Mouse (Mus musculus): ENCODE measurements at regions not wholly inside any gene's neighbourhood (a gene's known extent, or its start where the extent isn't known, plus 50 kb on each side); places are given as distances from the start of the nearest gene placed in this dataset.

- H3K27me3 ChIP-seq (ENCODE audit: control insufficient read depth, insufficient read depth, low read length): no peaks in the 10 kb centered on the region
- no peak for TF ChIP-seq CTCF (IDR thresholded peaks at IDR 0.05; ENCODE audit: borderline replicate concordance, insufficient read depth, low read depth, low read length)
- no peak for TF ChIP-seq POLR2A (IDR thresholded peaks at IDR 0.05; ENCODE audit: borderline replicate concordance, insufficient read depth, low read length)
- no peak overlapping the region for H3K4me3 ChIP-seq (replicated peaks; ENCODE audit: insufficient read depth, low read depth, low read length)
- no peak for DNase-seq
- no peaks in the 10 kb centered on the region; the same call in 1 of the 2 replicates for H3K4me1 ChIP-seq (ENCODE audit: control insufficient read depth, insufficient read depth, low read length)
- H3K27ac ChIP-seq (ENCODE audit: insufficient read depth, low read length): no peak overlapping the region
- WGBS: 74% methylated on average over 8 of the region's 8 CpGs
Measured at GRCm38 (mm10) chr15:96031085-96031780, 240.6 kb downstream of the Ano6 start.

GRCm38 (mm10) chr15:96035273-96035672 is 244.6 kb downstream of the Ano6 start:
- DNase-seq: no peak
- H3K27me3 ChIP-seq (ENCODE audit: control insufficient read depth, insufficient read depth, low read length): no peaks in the 10 kb centered on the region
- WGBS: 57% methylated on average over 12 of the region's 12 CpGs
- no peak overlapping the region for H3K27ac ChIP-seq (ENCODE audit: insufficient read depth, low read length)
- TF ChIP-seq POLR2A (IDR thresholded peaks at IDR 0.05; ENCODE audit: borderline replicate concordance, insufficient read depth, low read length): no peak
- H3K4me3 ChIP-seq (replicated peaks; ENCODE audit: insufficient read depth, low read depth, low read length): no peak overlapping the region
- H3K4me1 ChIP-seq (ENCODE audit: control insufficient read depth, insufficient read depth, low read length): no peaks in the 10 kb centered on the region; the same call in 1 of the 2 replicates

DNA sequence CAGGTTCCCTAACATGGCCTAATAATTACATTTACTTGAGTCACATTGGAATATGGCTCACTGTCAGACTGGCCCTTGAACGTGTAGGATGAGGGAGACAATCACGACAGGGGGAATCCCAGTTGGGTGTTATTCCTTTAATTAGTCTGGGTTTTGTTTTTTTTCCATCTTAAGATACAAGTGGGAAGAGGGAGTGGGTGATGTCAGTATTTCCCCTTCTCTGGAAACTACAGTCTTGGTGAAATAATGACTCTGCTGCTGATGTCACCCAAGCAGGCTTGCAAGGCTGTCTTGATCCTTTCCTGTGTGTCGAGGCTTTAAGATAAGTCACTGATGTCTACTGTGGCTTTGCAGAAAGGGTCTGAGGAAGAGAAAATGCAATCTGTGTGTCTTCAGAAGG is 241.8 kb upstream of the Arid2 start:
- Histone ChIP-seq H3K4me3 (replicated peaks; ENCODE audit: insufficient read depth, low read depth, low read length) (no peak overlapping the region), H3K27me3 (ENCODE audit: control insufficient read depth, insufficient read depth, low read length) (no peaks in the 10 kb centered on the region), H3K4me1 (ENCODE audit: control insufficient read depth, insufficient read depth, low read length) (no peaks in the 10 kb centered on the region), H3K27ac (ENCODE audit: insufficient read depth, low read length) (no peak overlapping the region)
- TF ChIP-seq POLR2A (IDR thresholded peaks at IDR 0.05; ENCODE audit: borderline replicate concordance, insufficient read depth, low read length) (no peak), CTCF (IDR thresholded peaks at IDR 0.05; ENCODE audit: borderline replicate concordance, insufficient read depth, low read depth, low read length) (no peak)
- whole genome bisulfite sequencing: 84% methylated on average over 3 of the region's 3 CpGs
- no peak for DNase-seq

DNA sequence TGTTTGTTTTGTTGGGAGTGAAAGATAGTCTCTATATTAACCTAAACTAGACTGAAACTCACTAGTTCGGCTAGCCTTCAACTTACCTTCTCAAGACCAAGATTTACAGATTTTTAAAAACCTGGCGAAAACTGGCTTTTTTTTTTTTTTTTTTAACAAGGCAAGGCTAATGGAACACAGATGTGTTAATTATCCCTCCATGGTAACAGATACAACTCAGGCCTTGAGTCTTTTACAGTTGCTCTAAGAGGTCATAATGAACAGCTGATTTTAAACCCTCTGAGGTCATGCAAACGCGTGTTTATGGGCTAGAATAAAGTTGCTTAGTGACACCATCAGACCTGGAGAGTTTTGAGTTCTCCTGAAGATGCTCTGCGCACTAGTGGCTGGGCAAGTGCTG is 240.7 kb upstream of the Arid2 start:
- no peaks in the 10 kb centered on the region for H3K27me3 ChIP-seq (ENCODE audit: control insufficient read depth, insufficient read depth, low read length)
- 95% methylated on average over 5 of the region's 5 CpGs for WGBS
- no peak overlapping the region for H3K27ac ChIP-seq (ENCODE audit: insufficient read depth, low read length)
- TF ChIP-seq CTCF (IDR thresholded peaks at IDR 0.05; ENCODE audit: borderline replicate concordance, insufficient read depth, low read depth, low read length) (no peak), POLR2A (IDR thresholded peaks at IDR 0.05; ENCODE audit: borderline replicate concordance, insufficient read depth, low read length) (no peak)
- H3K4me3 ChIP-seq (replicated peaks; ENCODE audit: insufficient read depth, low read depth, low read length): no peak overlapping the region
- H3K4me1 ChIP-seq (ENCODE audit: control insufficient read depth, insufficient read depth, low read length): no peaks in the 10 kb centered on the region
- DNase-seq: no peak

DNA sequence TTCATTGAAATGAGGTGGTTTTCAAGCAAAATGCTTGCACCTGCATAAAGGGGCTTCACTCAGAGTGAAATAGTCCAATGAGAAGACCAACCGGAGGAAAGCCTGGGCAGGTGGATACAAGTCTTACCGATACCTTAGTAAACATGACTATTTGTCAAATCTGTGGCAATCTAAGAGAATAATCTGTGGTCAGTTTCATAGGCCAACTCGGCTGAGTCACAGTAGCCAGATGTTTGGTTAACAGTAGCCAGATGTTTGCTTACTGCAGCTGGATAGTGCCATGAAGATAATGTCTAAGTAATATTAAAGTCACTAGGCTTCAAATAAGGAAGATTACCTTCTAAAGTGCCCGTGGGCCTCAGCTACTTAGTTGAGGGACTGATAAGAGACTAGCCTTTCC is 236.9 kb upstream of the Arid2 start:
- Histone ChIP-seq H3K4me3 (replicated peaks; ENCODE audit: insufficient read depth, low read depth, low read length) (no peak overlapping the region), H3K4me1 (ENCODE audit: control insufficient read depth, insufficient read depth, low read length) (no peaks in the 10 kb centered on the region), H3K27ac (ENCODE audit: insufficient read depth, low read length) (no peak overlapping the region), H3K27me3 (ENCODE audit: control insufficient read depth, insufficient read depth, low read length) (no peaks in the 10 kb centered on the region)
- WGBS: 93% methylated on average over 4 of the region's 4 CpGs
- DNase-seq: no peak
- no peak for TF ChIP-seq CTCF (IDR thresholded peaks at IDR 0.05; ENCODE audit: borderline replicate concordance, insufficient read depth, low read depth, low read length)
- TF ChIP-seq POLR2A (IDR thresholded peaks at IDR 0.05; ENCODE audit: borderline replicate concordance, insufficient read depth, low read length): no peak

DNA sequence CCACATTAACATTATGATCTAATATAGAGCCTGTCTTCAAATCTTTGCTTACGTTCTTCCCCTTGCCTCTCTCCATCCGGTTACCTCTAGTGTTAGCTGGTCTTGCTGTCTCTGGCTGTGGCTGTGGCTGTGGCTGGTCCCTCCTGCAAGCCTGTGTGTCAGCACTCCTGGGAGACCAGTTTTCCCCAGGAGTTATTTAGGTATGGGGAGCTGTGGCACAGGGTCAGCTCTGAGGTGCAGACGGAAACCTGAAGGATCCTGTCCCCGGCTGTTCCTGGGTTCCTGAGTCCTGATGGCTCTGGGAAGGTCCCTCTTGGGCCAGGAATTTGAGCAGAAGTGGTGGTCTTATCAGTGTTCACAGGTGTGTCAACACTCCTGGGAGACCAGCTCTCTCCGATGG is 234.7 kb upstream of the Arid2 start:
- WGBS: 92% methylated on average over 5 of the region's 5 CpGs
- Histone ChIP-seq H3K27ac (ENCODE audit: insufficient read depth, low read length) (no peak overlapping the region), H3K4me3 (replicated peaks; ENCODE audit: insufficient read depth, low read depth, low read length) (no peak overlapping the region), H3K27me3 (ENCODE audit: control insufficient read depth, insufficient read depth, low read length) (no peaks in the 10 kb centered on the region), H3K4me1 (ENCODE audit: control insufficient read depth, insufficient read depth, low read length) (no peaks in the 10 kb centered on the region)
- no peak for DNase-seq
- no peak for TF ChIP-seq CTCF (IDR thresholded peaks at IDR 0.05; ENCODE audit: borderline replicate concordance, insufficient read depth, low read depth, low read length)
- TF ChIP-seq POLR2A (IDR thresholded peaks at IDR 0.05; ENCODE audit: borderline replicate concordance, insufficient read depth, low read length): no peak

DNA sequence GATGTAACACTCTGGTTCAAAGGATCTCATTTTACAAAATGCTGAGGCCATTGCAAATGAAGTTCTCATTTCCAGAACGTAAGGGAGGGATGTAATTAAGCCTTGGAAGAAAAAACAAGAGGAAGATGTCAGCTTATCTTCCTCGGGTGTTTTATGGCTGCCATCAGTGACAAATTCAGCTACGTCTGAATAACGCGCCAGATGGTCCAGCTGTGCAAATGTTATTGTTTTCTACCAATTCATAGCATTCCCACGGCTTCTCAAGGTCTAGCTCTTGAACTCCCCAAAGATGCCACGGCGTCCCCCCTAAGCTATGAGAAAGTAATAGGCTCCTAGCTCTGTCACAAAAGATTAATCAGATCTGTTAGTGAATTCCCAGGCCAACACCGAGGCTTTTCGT is 232.0 kb upstream of the Arid2 start:
- H3K4me3 ChIP-seq (replicated peaks; ENCODE audit: insufficient read depth, low read depth, low read length): no peak overlapping the region
- TF ChIP-seq CTCF (IDR thresholded peaks at IDR 0.05; ENCODE audit: borderline replicate concordance, insufficient read depth, low read depth, low read length) (no peak), POLR2A (IDR thresholded peaks at IDR 0.05; ENCODE audit: borderline replicate concordance, insufficient read depth, low read length) (no peak)
- H3K4me1 ChIP-seq (ENCODE audit: control insufficient read depth, insufficient read depth, low read length): no peaks in the 10 kb centered on the region
- H3K27ac ChIP-seq (ENCODE audit: insufficient read depth, low read length): no peak overlapping the region
- no peaks in the 10 kb centered on the region for H3K27me3 ChIP-seq (ENCODE audit: control insufficient read depth, insufficient read depth, low read length)
- 62% methylated on average over 10 of the region's 10 CpGs for WGBS
- no peak for DNase-seq

- WGBS: 61% methylated on average over 16 of the region's 16 CpGs
- no peak overlapping the region for H3K4me3 ChIP-seq (replicated peaks; ENCODE audit: insufficient read depth, low read depth, low read length)
- no peak for DNase-seq
- TF ChIP-seq POLR2A (IDR thresholded peaks at IDR 0.05; ENCODE audit: borderline replicate concordance, insufficient read depth, low read length): no peak
- TF ChIP-seq CTCF (IDR thresholded peaks at IDR 0.05; ENCODE audit: borderline replicate concordance, insufficient read depth, low read depth, low read length): no peak
- no peaks in the 10 kb centered on the region for H3K27me3 ChIP-seq (ENCODE audit: control insufficient read depth, insufficient read depth, low read length)
- no peaks in the 10 kb centered on the region for H3K4me1 ChIP-seq (ENCODE audit: control insufficient read depth, insufficient read depth, low read length)
- H3K27ac ChIP-seq (ENCODE audit: insufficient read depth, low read length): no peak overlapping the region
Measured at GRCm38 (mm10) chr15:96055796-96056473, 231.4 kb upstream of the Arid2 start.

Measured in cerebellum, adult 2 months (tissue).